Mouse (Mus musculus) hindbrain, embryonic 16.5 days (tissue): Measurements from ENCODE around the gene Nr5a2. TPM values are rescaled to one million over a fixed set of nuclear protein-coding genes. Genes with fewer than 3 reads are reported as not detected.
"Not testable (repeated sequence)": the region's sequence is repeated elsewhere in the genome, so short reads cannot be mapped to it uniquely, and the experiment has no call there.

ENCODE experiments used
- ATAC-seq: fragments of 200-750 bp; cut with Nextera tagmentation; 2 replicates; pipeline ENCODE4 v1.8.0; 2017; ENCODE audit warnings: moderate TSS enrichment, moderate library complexity
- H3K27ac ChIP-seq: fragments of 300-500 bp; sonication (generic); 2 replicates; pipeline ENCODE4 v1.5.1; 2014; ENCODE audit warnings: low read depth, mild to moderate bottlenecking, control low read depth, low read length, moderate library complexity
- H3K27me3 ChIP-seq: fragments of 300-500 bp; sonication (generic); replicated peaks from 2 replicates; pipeline ENCODE4 v1.6.1; 2014; ENCODE audit warnings: low read length; ENCODE audit not compliant: control insufficient read depth, insufficient read depth
- H3K36me3 ChIP-seq: fragments of 300-500 bp; sonication (generic); 2 replicates; pipeline ENCODE4 v1.6.1; 2014; ENCODE audit warnings: mild to moderate bottlenecking, low read length, moderate library complexity, mixed read lengths; ENCODE audit not compliant: control insufficient read depth, insufficient read depth
- H3K4me1 ChIP-seq: fragments of 300-500 bp; sonication (generic); 2 replicates; pipeline ENCODE4 v1.6.1; 2014; ENCODE audit warnings: low read depth, low read length; ENCODE audit not compliant: control insufficient read depth, insufficient read depth
- H3K4me2 ChIP-seq: fragments of 300-500 bp; sonication (generic); 2 replicates; pipeline ENCODE4 v1.6.1; 2014; ENCODE audit warnings: mild to moderate bottlenecking, low read length, control low read depth, moderate library complexity
- H3K4me3 ChIP-seq: fragments of 300-500 bp; sonication (generic); 2 replicates; pipeline ENCODE4 v1.5.1; 2014; ENCODE audit warnings: mild to moderate bottlenecking, low read length, control low read depth, moderate library complexity
- H3K9ac ChIP-seq: fragments of 300-500 bp; sonication (generic); 2 replicates; pipeline ENCODE4 v1.6.1; 2014; ENCODE audit warnings: low read depth, mild to moderate bottlenecking, control low read depth, low read length, moderate library complexity
- H3K9me3 ChIP-seq: fragments of 300-500 bp; sonication (generic); 2 replicates; pipeline ENCODE4 v1.6.1; 2014; ENCODE audit warnings: mild to moderate bottlenecking, low read length, moderate library complexity; ENCODE audit not compliant: control insufficient read depth
- WGBS: fragments of 180-500 bp; shearing (Covaris S2); extraction: QIAGEN DNeasy Blood & Tissue Kit; methylation state at CpG from one replicate; pipeline ENCODE4 v1.1.7; 2014; 5-methylcytosine and 5-hydroxymethylcytosine counted together
- polyA plus RNA-seq: library from polyadenylated mRNA; unstranded; fragments of >200 nt; fragmentation: Nextera tagmentation; extraction: Ambion mirVana; gene quantifications from 2 replicates; pipeline ENCODE4 v1.2.1, GENCODE M21; 2015

Nr5a2 gene
- polyA plus RNA-seq, 1 experiment from 2014 or later: 0.55 TPM

- H3K4me2 ChIP-seq, ATAC-seq, H3K36me3 ChIP-seq, H3K27ac ChIP-seq, H3K4me3 ChIP-seq, H3K27me3 ChIP-seq, H3K9ac ChIP-seq, H3K9me3 ChIP-seq, H3K4me1 ChIP-seq: not testable (repeated sequence)
- WGBS: 95% methylated on average over 11 of the region's 12 CpGs
Measured at GRCm38 (mm10) chr1:136792957-136793883, 167.0 kb downstream of the Nr5a2 start.
